Mouse (Mus musculus) lung, adult 18-20 months (tissue): ENCODE results near the gene Slc16a4.

Source experiments
- DNase-seq, 2 experiments: peaks; one replicate each; pipeline ENCODE4 v3.0.0; 2022; ENCODE audit warnings: mixed read lengths in 2 of 2

Gene Slc16a4

DNA sequence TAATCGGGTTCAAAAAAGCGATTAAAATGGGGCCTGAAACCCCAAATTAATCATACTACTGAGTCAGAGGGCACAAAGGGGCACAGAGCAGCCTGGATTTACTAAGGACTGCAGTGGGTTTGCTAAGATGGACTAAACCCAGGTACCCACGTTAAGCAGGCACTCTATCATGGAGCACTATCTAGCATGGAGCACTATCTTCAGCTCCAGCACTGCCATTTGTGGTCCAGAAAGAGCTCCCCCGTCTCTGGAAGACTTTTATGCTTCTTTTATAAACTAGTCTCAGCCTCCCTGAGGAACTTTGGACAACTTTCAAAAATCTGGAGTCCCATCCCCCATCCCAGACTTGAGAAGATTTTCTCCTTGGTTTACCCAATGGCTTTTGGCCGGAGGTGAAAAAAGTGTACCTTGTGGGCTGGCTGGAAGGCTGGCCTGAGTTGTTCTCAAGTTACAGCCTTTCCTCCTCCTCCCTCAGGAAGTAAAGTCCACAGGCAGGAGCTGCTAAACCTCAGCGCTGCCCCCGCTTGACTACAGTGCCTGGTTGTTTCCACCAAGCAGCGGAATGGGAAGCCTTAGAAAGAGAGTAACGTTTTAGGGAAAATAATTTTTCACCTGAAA, at the start of gene Slc16a4:
Slc16a4 (plus strand) TSS at position 467 of the 618 bp plus-strand sequence.
- DNase-seq, result peak; percentile 52 to 63

DNA sequence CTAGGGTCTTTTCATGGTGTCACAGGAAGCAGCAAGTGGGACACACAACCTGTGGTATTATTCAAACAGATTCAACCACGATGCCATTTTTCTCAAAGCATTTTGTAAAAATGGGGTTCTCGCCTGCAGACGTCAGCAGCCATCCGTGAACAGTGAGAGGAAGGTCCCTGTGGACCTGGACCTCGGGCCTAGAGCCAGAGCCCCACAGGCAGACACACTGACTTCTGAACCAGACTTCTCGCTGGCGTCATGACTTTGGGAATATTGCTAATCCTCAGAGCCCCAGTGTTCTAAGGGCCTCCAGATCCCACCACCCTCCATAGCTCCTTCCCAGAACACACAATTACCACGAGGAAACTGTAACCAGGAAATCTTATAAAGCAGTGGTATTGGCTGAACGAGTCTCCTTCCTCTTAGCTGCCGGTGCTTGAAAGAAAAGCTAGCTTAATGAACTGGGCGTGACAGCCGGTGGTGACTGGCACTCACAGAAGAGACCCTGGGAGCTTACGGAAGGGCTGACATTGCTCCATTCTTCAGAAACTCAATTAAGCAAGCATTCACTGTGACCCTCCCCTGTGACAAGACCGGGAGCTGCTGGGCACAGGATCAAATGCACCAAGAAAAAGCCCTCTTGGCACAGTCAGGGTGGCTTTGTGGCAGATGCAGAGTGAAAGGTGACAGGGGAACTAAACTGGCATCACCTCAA, 49.5 kb upstream of the Slc16a4 start:
- DNase-seq, result no peak

DNA sequence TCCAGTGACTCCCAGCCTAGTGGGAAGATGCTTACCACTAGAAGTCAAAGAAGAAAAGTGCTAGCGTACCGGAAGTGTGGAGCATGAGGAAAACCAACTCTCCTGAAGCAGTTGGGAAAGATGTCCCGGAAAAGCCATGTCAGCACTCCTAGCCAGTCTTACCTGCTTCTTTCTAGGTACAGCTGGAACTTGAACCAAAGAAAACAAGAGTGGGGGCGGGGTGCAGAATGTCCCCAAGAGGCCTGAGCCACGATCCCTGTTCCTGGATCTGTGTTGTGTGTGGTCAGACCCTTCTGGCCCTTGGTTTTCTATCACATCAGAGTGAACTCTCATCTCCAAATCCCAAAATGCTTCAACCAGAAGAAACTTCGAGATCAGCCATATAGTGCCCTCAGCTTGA, 44.2 kb upstream of the Slc16a4 start:
- no peak for DNase-seq

DNA sequence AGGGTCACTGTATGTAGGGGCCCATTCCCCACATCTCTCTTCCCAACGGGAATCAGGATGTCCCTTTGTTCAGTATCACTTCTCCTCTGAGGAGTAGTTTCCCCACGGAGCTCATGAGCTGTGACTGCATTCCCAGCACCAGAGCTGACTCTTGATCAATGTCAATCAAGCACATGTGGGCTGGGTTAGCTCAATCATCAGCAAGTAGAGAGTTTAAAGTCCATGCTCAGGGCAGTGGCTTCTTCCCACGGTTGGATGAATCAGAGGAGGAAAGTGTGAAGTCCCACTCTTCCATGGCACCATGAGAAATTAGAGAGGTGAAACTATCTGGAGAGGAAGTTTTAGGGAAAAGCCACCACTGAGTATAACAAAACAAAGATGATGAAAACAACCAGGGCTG, 42.0 kb upstream of the Slc16a4 start:
- no peak for DNase-seq

DNA sequence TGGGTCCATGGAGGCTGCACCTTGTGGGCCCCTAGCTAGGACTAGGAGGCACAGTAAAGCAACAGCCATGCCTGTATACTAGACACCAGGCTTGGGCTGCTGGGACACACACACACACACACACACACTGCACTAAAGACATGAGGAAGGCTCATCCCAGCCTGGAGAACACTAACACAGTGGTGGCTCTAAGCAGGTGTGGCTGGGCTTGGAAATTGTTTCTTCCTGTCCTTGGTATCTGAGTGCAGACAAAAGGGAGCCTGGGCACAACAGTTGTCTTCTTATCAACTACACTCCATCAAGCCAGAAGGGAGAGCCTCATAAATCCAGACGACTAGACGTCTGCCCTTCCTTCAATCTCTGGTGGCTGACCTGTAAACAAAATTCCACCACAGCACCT, 40.7 kb upstream of the Slc16a4 start:
- peak in 1 of 2 experiments; percentile 15 for DNase-seq

DNA sequence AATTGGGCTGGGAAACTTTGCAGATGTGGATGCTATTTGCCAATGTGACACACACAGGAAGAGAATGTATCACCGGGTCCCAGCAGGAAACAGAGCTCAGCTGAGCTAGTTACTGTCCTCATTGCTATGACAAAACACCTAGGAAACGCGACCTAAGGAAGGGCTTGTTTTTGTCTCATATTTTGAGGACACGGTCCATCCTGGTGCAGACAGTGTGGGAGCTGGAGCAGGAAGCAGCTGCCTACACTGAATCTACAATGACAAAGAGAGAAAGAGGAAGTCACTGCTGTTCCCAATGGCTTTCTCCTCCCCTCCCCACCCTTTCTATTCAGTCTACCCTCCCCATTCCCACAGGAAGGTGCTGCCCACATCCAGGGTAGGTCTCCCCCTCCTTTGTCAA, 39.0 kb upstream of the Slc16a4 start:
- DNase-seq, result peak in 1 of 2 experiments; percentile 20

DNA sequence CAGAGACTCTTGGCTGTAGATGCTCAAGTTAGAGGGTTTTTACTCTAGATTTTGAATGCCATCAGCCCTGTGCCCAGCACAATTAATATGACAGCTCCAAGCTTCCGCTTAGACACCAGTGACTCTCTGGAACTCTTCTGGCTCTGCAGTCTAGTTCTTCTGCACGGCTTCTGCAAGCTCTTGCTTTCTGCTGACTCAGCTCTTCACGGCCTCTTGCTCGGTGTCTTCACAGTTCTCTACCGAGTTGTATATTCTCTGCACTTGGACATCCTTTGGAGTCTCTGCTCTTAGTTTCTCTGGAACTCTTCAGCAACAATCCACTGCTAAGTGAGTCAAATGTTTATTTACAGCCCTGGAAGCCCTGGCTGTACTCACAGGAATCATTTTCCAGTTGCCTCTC, 37.1 kb upstream of the Slc16a4 start:
- no peak for DNase-seq

DNA sequence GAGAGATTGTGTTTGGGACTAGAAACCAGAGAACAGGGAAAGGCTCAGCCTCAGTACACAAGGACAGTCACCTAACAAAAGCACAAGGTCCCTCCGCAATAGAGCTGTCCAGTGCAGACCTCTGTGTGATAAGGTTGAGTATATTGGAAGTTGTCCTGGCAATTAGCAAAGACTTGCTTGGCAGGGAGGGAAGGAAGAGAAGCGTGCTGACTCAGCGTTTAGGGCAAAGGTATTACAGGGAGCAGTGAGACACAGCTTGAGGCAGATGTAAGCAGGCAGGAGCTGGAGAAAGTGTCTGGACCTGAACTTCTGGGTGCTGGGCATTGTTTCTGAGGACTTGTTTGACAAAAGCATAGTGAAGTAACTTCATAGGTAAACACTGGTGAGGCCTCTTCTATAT, 35.0 kb upstream of the Slc16a4 start:
- DNase-seq, result no peak

DNA sequence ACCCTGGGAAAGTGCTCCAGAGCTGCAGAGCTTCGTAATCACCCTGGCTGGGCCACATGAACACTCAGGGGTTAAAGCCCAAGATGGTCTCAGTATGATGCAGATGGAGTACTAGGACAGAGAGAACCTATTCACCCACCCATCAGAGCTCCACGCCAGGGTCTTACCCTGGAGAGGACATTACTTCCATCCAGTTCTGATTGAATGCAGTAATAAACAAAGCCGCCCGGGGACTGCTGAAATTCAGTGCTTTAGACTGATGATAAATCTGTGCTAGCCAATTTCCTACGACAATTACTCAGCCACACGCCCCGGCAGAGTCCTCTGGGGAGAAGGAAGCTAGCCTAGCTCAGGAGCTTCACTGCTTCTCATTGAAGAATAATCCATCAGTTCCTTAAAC, 34.3 kb upstream of the Slc16a4 start:
- DNase-seq, result no peak

DNA sequence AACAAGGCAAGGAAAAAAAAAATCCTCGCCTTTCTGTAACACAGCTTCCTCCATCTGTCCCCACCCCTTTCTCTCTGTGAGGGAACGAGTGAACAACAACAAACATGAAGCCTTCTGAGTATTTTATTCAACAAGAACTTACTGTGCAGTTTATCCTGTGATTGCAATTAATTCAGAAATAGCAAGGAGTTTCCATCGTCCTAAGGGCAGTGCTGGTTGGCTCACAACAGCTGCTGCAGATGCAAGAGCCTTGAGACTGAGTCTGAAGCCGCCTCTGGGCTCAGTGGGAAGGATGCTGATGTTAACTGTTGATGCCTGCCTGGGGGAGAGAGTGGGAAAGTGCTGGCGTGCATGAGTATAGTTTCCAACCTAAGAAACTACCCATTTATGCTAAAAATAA, 33.1 kb upstream of the Slc16a4 start:
- DNase-seq, result no peak

DNA sequence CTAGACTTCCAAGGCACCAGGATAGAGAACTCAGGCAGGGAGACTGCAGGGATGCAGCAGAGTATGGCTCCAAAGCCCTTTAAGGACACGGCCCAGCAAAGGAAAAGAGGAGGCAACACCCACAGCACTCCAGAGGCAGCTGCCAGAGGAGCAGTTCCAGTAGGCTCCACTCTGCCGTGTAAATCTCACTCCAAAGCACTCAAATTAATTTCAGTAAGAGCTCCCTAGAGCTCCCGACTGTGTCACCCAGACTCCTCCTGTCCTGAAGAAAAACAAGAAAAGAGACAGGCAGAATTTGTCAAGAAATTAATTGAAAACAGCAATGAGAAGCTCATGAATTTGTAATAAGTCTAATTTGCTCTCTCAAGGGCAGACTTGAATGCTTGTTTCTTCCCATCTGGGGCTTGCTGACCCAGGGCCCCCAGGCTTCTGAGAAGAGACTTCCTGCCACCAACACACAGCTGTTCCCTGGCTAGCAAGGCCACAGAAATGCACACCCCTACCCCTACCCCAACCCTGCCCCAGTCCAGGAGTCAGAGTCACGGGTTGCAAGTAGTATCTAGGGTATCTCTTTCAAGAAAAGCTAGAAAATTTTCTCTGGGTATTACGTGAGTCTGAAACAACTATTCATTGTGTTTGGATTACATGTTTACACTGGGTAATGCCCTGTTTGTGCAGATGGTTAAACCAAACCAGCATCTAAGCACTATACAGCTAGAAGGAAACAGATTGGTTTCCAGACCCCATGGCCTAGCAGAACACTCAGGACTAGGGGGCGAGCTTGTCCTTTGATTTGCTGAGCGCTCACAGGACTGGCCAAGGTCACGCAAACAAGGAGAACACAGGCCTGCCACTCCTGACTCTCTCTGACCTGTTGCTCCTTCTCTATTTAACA, 29.8 kb upstream of the Slc16a4 start:
- DNase-seq, result no peak

DNA sequence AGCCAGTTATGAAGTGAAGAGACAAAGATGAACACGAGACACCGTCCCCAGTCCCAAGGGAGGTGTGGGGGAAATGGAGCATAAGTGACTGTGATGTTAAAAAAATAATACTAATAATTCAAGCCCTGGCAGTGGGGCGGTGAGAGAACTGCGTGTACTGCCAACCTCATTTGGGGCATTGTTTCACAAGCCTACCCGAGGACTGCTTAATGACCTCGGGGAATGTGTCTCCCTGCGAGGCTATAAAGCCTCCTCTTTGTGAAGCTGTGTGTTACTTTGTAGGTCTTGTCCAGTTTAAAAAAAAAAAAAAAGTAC, 29.2 kb upstream of the Slc16a4 start:
- peak; percentile 32 to 46 for DNase-seq

DNA sequence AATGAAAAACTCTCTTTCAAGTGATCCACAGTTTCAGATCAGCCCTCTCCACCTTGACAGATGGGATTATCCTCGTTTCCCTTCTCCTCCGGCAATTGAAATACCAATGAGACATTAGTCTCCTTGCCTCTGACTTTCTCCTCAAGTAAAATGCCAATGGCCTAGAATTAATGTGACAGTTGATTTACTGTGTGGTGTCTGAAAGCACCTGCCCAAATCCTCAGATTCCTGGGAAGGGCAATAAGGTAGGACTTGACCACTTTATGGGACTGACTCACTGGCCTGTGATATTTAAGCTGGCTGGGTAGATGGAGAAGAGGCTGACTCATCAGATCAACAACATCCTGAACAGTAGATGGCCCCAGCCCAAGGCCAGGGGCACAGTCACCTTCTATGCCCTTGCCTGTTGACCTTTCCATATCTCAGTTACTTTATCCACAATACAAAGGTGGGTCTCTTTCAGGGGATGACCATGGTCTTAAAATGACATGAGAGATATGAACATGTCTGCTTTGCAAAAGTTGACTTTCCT, 24.1 kb upstream of the Slc16a4 start:
- no peak for DNase-seq

DNA sequence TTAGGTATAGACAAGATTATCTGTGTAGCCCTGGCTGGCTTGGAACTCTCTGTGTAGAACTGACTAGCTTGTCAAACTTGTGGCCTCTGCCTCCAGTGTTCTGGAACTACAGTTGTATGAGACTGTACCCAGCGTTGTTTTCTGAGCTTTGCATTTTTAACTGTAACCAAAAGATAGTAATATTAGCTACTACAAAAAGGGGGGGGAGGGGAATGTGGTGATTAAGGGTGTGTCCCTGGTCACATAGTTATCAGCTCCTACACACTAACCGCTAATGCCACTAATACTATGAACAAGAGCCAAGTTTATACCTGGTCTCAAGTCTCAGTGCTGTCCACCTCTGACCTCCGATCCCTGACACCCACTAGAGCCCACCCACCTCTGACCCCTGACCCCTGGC, 18.6 kb upstream of the Slc16a4 start:
- no peak for DNase-seq

DNA sequence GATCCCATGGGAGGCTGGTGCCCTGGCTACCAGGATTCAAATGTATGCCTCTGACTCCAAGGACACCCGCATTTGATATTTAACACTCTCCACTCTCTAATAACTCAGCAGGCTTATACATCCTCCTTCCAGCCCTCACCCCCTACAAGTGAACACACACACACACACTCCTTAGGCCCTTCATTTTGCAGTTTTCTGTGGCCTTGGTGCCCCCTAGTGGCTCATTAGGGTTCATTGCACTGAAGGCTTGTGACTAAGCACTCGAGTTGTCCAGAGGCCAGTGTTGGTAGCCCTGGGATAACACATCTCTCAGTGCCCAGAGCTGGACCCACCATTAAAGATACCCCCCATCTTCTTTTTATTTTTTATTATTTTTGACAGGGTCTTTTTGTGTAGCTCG, 17.2 kb upstream of the Slc16a4 start:
- DNase-seq, result peak; percentile 40 to 59

DNA sequence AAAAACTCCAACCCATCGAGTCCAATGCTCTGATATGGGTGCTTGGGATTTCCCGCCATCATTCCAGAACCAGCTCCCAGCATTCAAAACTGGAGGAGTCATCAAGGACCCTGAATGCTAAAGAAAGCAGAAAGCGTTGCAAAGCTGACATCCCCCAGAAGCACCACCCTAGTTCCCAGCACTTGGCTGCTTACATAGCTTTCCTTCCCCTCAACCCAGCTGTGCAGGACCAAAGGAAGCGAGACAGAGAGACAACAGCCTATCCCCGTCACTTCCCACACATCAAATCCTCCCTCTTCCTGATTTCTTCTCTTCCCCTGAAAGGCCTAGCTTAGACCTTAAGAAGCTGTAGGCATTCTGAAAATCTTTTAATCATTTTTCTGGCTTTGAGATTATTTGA, 15.7 kb upstream of the Slc16a4 start:
- DNase-seq, result no peak

DNA sequence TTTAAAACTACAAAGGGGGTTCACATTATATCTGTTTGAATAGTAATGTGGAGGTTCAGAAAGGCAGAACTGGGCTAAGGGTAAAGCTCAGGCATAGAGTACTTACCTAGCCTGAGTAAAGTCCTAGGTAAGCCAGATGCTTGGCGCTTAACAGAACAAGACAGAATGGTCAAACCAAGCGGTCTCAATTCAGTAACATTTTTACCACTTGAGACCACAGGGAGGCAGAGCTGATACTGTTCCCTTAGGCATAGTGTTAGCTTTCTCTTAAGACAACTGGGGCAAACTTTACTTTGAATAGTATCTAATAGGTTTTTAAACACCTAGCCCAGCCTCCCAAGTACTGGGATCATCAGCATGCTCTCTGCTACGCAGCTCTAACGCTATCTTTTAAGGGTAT, 15.0 kb upstream of the Slc16a4 start:
- DNase-seq, result no peak

DNA sequence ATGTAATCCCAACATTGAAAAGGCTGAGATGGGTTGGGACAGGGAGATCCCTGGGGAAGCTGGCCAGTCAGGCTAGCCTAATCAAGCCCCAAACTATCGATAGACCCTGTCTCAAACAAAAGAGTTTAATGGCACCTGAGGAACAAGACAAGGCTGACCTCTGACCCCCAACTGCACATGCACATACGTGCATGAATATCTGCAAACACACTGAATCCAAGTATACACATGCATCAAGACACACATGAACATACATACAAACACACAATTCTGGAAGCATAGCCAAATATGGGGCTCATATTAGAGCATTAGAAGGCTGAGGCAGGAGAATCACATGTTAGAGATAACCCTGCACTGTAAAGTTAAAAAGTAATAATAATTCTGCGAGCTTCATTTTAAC, 14.4 kb upstream of the Slc16a4 start:
- no peak for DNase-seq

DNA sequence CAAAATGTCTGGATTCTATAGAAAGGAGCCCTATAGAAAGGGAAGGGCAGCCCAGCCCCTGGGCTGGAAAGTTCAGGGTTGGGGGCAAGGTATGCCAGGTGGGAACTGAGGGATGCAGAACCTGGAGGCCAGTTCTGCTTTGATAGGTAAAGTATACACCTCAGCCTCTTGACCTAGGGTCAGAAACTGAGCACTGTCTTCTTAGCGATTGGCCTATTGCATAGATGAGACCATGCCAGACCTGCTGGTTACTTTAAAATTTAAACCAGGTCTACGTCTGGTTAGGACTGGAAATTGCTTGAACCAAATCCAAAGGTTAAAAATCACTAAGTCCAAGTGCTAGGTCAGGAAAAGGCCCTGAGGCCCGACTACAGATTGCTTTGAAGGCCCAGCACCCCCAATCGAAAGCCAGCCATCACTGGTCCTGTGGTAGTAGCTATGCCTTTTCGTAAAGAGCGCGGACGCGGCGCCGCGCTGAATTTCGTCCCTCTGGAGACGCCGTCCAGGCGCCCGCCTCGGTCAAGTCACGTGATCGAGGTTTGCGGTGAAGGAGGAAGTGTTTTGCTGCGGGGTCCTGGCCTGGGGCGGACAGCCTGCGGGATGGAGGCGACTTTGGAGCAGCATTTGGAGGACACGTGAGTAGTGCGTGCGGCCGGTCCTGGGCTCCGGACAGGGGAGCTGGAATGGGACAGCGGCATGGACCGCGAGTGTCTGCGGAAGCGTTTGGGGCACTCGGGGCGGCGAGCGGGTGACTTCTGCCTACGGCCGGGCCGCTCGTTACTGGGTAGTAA, 12.4 kb upstream of the Slc16a4 start, which contains the start of gene Lamtor5:
Lamtor5 (plus strand) TSS at position 380 of the 791 bp plus-strand sequence.
- peak; percentile 89 to 90 for DNase-seq

DNA sequence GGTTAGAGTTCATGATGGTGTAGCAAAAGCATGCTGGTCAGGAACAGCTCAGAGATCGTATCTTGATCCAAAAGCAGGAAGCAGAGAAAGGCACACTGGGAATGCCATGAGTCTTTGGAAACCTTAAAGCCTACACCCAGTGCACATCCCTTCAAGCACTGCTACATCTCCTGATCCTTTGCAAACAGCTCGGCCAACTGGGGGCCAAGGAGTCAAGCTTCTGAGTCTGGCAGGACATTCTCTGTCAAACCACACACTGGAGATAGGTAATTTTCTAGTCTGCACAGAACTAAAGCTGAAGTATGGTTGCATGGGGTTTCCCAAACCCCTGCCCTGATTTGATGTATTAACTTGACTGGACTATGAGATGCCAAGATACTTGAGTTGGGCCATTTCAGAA, 4.9 kb upstream of the Slc16a4 start:
- no peak for DNase-seq

DNA sequence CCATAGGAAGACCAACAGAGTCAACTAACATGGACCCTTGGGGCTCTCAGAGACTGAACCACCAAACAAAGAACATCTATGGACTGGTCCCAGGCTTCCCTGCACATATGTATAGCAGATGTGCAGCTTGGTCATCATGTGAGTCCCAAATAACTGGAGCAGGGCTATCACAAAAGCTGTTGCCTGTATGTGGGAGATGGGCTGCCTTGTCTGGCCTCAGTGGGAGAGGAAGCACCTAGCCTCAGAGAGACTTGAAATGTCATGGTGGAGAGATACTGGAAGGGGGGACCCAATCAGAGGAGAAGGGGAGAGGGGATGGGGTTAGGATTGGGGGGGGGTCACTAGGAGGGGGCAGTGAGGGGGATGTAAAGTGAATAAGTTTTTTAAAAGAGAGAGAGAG, 3.7 kb upstream of the Slc16a4 start:
- DNase-seq, result no peak

DNA sequence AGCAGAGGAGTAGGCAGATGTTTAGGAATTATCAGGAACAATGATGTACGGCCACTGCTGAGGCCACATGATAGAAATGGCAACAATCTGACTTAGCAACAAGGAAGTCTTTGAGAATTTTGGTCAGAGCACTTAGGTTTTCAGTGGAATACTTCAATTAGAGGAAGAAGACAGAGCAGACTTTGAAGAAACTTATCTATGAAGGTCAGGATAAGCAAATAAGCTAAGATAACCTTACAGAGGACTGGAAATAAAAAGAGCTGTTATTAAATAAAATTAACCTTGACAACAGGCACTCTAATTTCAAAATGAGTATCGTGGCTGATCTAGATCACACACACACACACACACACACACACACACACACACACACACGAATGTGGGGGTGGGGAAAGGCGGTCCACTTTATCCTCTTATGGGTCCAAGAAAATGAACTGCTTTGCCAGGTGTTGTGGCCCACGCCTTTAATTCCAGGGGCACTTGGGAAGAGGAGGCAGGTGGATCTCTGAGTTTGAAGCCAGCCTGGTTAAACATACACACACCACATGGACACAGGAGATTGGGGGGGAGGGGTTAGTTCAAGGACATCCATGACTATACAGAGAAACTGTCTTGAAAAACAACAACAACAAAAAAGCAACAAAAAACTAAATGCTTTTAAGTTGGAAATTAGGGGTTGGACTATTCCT, 4.8 kb downstream of the Slc16a4 start:
- no peak for DNase-seq
